Mouse (Mus musculus) adrenal gland, postnatal 10 days (tissue): ENCODE measurements around the gene Fbxl22. TPM values are rescaled to one million over a fixed set of nuclear protein-coding genes. Genes with fewer than 3 reads are reported as not detected.

Source experiments
- DNase-seq: peaks from one replicate; pipeline ENCODE4 v3.0.0; 2021; ENCODE audit warnings: mixed read lengths
- long read RNA-seq, 2 experiments: library from polyadenylated mRNA; stranded (forward); transcript quantifications; one replicate each; pipeline ENCODE4 v2.0.0; 2021
- total RNA-seq, 2 experiments: library from RNA; stranded (reverse); gene quantifications; 2 replicates each; pipeline ENCODE4 v1.2.3; 2021

Gene Fbxl22
- 1 to 10 TPM; 1.4 to 1.9 TPM for total RNA-seq
- long read RNA-seq, experiment 1, transcript Fbxl22-201 (2 exons, 3,935 nt), result major isoform, 7 of 8 reads
- long read RNA-seq, experiment 1, partial matches to known transcripts, result 0 of 8 reads
- long read RNA-seq, experiment 1, other reads (novel, unspliced or antisense), result 1 of 8 reads
- long read RNA-seq, experiment 2, transcript Fbxl22-201 (2 exons, 3,935 nt), result major isoform, 6 of 6 reads
- long read RNA-seq, experiment 2, partial matches to known transcripts, result 0 of 6 reads
- long read RNA-seq, experiment 2, other reads (novel, unspliced or antisense), result 0 of 6 reads

- peak; percentile 47 for DNase-seq
Measured at GRCm38 (mm10) chr9:66514256-66514770, at the start of gene Fbxl22. TSS of gene Fbxl22 (minus strand) at chr9:66514593.

- DNase-seq, result no peak
Measured at GRCm38 (mm10) chr9:66562215-66562614, 47.8 kb upstream of the Fbxl22 start.

DNA sequence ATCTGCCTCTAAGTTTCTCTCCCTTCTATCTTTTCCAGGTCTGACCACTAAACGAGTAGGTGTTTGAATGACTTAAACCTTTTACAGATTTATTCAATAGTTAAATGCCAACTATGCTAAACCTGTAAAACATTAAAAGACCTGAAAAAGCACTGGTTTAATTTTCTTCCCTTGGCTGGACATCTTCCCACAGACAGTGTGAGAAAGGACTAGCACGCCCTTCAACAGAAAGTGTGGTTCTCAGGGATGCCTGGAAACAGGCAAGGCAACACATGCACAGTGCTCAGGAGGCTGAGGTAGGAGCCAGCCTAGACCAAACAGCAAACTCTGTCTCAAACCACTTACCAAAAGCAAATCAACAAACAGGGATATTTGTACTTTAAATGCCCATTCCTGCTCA, 47.1 kb upstream of the Fbxl22 start:
- no peak for DNase-seq

DNA sequence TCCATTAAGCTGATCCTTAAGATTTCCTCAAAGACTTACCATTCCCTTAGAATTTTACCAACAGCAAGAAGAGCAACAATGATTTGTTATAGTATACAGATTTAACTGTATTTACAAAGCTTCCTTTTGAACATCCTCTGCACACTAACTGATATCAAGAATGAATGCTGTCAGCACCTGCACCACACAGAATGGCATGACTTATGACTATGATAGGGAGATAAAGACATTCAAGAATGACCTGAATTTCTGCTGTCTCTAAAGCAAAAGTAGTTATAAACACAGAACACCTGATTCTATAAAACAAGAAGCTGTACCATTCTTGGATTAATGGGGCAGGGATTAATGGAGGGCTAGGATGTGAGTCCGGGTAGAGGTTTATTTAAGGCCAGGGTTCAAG, 46.3 kb upstream of the Fbxl22 start:
- DNase-seq, result no peak

- DNase-seq, result no peak
Measured at GRCm38 (mm10) chr9:66560295-66560694, 45.9 kb upstream of the Fbxl22 start.

GRCm38 (mm10) chr9:66558971-66559370, 44.6 kb upstream of the Fbxl22 start:
- DNase-seq, result no peak

DNA sequence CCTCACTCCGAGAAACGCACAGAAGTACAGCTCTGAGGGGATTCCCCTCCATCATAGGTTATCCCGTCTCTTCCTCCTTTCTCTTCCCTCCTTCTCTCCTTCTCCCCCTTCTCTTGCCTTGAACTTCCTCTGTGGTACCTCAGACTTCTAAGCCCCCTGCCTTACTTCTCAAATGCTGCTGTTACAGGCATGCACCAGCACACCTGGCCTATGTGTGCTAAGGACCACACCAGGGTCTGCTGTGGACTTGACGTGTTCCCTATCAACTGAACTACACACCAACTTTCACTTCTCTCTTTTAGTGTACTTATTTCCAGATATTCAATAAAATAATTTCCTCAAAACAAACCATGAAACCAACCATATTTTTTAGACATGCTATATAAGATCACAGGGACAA, 28.4 kb upstream of the Fbxl22 start:
- DNase-seq, result no peak

DNA sequence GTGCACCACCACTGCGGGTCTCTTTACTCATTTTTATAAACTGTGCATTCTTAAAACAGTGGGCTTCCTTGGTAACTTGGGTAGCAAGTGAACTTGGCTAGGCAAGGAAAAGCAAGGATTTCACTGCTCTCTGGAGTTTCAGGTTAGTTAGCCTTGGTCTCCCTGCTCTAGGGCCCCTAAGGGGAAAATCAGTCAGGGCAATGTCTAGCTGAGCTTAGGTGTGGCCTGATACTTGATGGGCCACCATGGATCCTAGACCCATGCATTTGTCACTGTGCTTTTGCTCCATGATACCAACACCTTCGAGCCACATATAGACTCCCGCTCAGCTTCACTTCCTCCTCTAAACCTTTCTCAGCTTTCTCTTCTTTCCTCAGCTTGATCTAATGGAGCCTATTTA, 7.2 kb upstream of the Fbxl22 start:
- DNase-seq, result no peak

GRCm38 (mm10) chr9:66520299-66520698, 5.9 kb upstream of the Fbxl22 start:
- DNase-seq, result no peak

- no peak for DNase-seq
Measured at GRCm38 (mm10) chr9:66518901-66519300, 4.5 kb upstream of the Fbxl22 start.

DNA sequence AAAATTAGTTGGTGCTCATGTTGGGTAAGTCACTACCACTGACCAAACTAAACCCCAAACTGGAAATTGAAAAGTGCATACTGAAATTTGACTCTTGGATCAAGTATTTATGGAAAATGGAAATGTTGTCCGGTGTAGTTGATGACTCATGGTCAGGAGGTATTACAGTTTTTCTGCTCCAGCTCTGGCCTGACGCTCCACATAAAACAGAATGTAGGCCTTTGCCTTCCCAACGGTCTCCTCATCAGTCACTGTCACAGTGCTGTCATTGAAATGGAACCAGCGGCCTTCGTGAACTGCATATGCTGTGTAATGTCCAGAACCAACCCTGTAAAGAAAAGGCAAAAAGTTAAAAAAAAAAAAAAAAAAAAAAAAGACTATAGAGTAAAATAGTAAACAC, 3.9 kb upstream of the Fbxl22 start:
- DNase-seq, result no peak

GRCm38 (mm10) chr9:66517746-66518145, 3.4 kb upstream of the Fbxl22 start:
- no peak for DNase-seq

- peak; percentile 56 for DNase-seq
Measured at GRCm38 (mm10) chr9:66516296-66516940, 2.0 kb upstream of the Fbxl22 start.

DNA sequence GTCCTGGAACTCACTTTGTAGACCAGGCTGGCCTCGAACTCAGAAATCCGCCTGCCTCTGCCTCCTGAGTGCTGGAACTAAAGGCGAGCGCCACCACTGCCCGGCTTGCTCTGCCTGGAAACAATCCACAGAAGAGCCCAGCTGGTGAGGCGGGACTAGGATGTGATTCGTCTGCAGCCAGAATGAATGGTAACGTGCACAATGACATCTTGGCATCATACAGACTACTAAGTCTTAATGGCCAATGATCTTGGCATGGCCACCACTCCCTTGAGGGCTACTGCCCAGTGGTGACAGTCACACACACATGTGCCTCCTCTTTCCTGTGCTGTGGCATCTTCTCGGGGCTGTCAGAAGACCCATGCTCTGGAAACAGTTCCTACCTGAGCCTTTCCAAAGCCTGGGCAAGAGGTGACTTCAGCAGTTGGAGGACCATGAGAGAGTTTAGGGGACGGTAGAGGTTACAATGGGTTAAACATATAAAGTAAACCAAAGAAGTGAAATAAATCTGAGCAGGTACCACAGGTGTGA, 1.4 kb upstream of the Fbxl22 start:
- DNase-seq, result no peak

GRCm38 (mm10) chr9:66515115-66515514, 722 bp upstream of the Fbxl22 start:
- DNase-seq, result no peak

- no peak for DNase-seq
Measured at GRCm38 (mm10) chr9:66513661-66514255, 635 bp downstream of the Fbxl22 start.

- no peak for DNase-seq
Measured at GRCm38 (mm10) chr9:66513150-66513549, 1.2 kb downstream of the Fbxl22 start.

DNA sequence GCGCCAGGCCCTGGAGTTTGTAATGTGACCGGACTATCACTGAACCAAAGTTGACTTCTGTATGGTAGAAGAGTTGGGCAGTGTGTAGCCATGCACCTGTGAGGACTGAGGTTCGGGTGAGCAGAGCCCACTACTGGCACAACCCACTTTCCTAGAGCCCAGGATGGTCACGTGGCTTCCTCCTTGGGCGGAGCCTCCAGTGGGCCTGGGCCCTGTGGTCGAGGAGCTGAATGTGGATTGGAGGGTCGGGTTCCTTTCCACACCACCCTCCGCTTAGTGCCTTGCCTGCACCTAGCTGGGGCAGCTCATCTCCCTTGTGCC, 2.1 kb downstream of the Fbxl22 start:
- peak; percentile 89 for DNase-seq

- DNase-seq, result peak; percentile 95
Measured at GRCm38 (mm10) chr9:66511580-66512350, 2.6 kb downstream of the Fbxl22 start.

DNA sequence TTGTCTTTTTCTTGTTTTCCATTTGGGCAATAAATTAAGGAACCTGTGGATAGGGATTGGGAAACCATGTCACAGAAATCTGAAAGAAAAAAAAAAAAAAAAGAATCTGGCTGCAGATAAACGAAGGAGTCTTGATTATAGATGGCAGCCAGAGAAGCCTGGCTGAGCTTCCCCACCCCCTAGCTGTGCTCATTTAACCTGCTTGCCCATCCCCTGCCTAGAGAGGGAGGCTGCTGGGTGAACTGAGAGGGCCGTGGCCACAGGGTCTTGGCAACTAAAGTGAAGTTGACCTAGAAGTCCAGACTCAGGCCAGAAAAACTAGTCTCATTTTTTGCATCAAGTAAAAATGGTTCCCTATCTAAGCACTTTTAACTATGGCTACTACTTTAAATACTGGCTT, 3.4 kb downstream of the Fbxl22 start:
- DNase-seq, result no peak

GRCm38 (mm10) chr9:66510351-66510841, 4.0 kb downstream of the Fbxl22 start:
- peak; percentile 65 for DNase-seq

- no peak for DNase-seq
Measured at GRCm38 (mm10) chr9:66508890-66509399, 5.4 kb downstream of the Fbxl22 start.
